Mouse (Mus musculus) cortical plate, adult 2 months (tissue): ENCODE measurements around the gene Dap.

ENCODE experiments used
- CTCF ChIP-seq: fragments of 200-500 bp; IDR thresholded peaks from 2 replicates; pipeline ENCODE4 v1.5.1; 2011; ENCODE audit warnings: mild to moderate bottlenecking, control low read depth, low read length; ENCODE audit not compliant: insufficient read depth; ENCODE audit errors: extremely low read depth
- POLR2A ChIP-seq: fragments of 200-500 bp; IDR thresholded peaks from 2 replicates; pipeline ENCODE4 v1.6.1; 2011; ENCODE audit warnings: mild to moderate bottlenecking, low read length, control low read depth; ENCODE audit not compliant: insufficient read depth; ENCODE audit errors: extremely low read depth

GRCm38 (mm10) chr15:31223596-31224134, 449 bp upstream of the Dap start:
- TF ChIP-seq CTCF (no peak), POLR2A (no peak)
